Mouse (Mus musculus) layer of hippocampus, adult 2 months (tissue): ENCODE results near the gene Ranbp10. TPM values are rescaled to one million over a fixed set of nuclear protein-coding genes. Genes with fewer than 3 reads are reported as not detected.

ENCODE experiments used
- DNase-seq, 2 experiments: peaks; one replicate each; pipeline ENCODE4 v3.0.0; 2022; ENCODE audit warnings: low spot score in 2 of 2
- H3K27ac ChIP-seq: fragments of 200-600 bp; 2 replicates; pipeline ENCODE4 v1.8.1; 2022
- H3K4me3 ChIP-seq: fragments of 200-600 bp; 2 replicates; pipeline ENCODE4 v1.8.1; 2022; ENCODE audit warnings: mild to moderate bottlenecking
- CTCF ChIP-seq: fragments of 200-600 bp; conservative IDR thresholded peaks from 2 replicates; pipeline ENCODE4 v1.8.1; 2022; ENCODE audit warnings: antibody characterized with exemption, mild to moderate bottlenecking, moderate library complexity
- total RNA-seq, 2 experiments: library from RNA; stranded (reverse); gene quantifications; 2 replicates each; pipeline ENCODE4 v1.2.3; 2021

Ranbp10 gene
- total RNA-seq, 2 experiments from 2014 or later = 25.1 to 27.3 TPM

DNA sequence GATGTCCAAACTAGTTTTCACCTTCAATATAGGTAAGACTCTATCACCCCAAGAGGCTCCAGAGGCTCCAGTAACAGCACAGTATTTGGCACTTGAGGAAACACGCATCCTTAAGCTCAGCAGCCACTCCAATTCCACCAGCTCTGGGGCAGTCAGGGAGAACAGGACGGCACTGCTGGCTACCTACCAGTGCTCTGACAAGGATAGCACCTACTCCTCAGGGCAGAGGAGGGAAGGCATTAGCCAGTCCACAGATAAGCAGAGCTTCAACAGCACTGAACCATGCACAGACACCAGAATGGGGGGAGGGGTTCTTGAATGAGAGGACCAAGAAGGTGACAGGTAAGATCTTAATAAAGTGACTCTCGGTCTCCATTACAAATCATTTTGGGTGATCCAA is 7.5 kb downstream of the Ranbp10 start:
- DNase-seq = no peak
- TF ChIP-seq CTCF = no peak
- Histone ChIP-seq H3K27ac (no peak overlapping the region), H3K4me3 (no peak overlapping the region)

DNA sequence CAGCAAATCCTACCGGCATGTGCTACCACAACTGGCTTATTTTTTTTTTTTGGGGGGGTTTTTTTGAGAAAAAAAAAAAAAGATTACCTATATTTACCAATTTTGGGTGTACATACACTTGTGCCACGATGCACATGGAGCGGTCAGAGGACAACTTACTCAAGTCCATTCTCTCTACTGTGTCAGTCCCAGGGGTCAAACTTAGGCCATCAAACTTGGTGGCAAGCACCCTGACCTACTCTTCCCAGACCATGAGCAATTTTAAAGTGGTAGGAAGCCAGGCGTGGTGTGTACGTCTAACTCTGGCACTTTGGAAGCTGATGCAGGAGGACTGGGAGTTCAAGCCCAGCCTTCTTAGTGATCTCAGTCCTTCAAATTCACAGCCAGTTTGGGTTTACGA is 13.9 kb downstream of the Ranbp10 start:
- H3K4me3 ChIP-seq = no peak overlapping the region
- DNase-seq = no peak
- H3K27ac ChIP-seq = no peak overlapping the region
- TF ChIP-seq CTCF = no peak

DNA sequence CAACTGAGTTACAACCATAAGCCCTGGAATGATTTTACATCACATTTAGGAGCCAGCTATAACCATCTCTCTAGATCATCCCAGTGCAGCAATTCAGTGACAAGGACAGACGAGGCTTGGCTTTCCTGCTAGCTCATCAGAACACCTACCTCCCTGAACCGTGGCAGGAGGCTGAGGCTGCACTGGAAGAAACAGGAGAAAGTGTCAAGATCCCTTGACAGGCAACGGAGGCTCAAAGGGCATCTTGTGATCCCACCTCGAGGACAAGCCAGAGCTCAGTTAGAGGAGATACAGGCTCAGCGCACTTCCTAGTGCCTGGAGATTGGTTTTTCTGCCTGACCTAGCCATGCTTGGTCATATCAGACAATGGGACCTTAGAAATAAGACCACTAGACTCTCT is 14.6 kb downstream of the Ranbp10 start:
- Histone ChIP-seq H3K4me3 (no peak overlapping the region), H3K27ac (no peak overlapping the region)
- no peak for TF ChIP-seq CTCF
- no peak for DNase-seq

GRCm38 (mm10) chr8:105811543-105811942 is 15.6 kb downstream of the Ranbp10 start:
- H3K4me3 ChIP-seq = no peak overlapping the region
- no peak for TF ChIP-seq CTCF
- peak overlapping the region; percentile 62 for H3K27ac ChIP-seq
- no peak for DNase-seq

GRCm38 (mm10) chr8:105811061-105811460 is 16.1 kb downstream of the Ranbp10 start:
- DNase-seq = no peak
- no peak for TF ChIP-seq CTCF
- H3K4me3 ChIP-seq = no peak overlapping the region
- H3K27ac ChIP-seq = peak overlapping the region; percentile 62

GRCm38 (mm10) chr8:105810245-105810786 is 16.8 kb downstream of the Ranbp10 start:
- H3K27ac ChIP-seq = peak overlapping the region; percentile 62; the same call in 1 of the 2 replicates
- DNase-seq = no peak
- H3K4me3 ChIP-seq = no peak overlapping the region
- no peak for TF ChIP-seq CTCF

DNA sequence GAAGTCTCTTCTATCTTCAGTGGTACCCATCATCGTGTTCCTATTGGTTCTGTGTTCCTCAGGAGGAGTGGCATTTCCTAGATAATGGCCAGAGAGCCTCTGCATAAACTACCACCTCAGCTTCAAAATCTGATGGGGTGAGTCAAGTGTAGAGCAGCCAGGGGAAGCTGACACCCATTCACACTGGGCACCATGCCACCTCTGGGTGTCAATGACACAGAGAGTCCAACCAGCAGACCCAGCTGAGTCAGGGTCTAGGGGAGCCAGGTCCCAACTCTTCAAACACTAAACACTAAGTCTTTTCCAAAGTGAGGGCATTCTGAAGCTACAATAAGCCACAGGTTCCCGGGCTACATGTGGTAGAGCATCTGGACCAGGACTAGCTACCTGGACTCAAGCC is 18.7 kb downstream of the Ranbp10 start:
- Histone ChIP-seq H3K27ac (no peak overlapping the region), H3K4me3 (no peak overlapping the region)
- TF ChIP-seq CTCF = no peak
- DNase-seq = no peak

- no peak for DNase-seq
- no peak overlapping the region for H3K4me3 ChIP-seq
- peak overlapping the region; percentile 5; the same call in 1 of the 2 replicates for H3K27ac ChIP-seq
- no peak for TF ChIP-seq CTCF
Measured at GRCm38 (mm10) chr8:105807766-105808165, 19.4 kb downstream of the Ranbp10 start.

- no peak for TF ChIP-seq CTCF
- Histone ChIP-seq H3K27ac (0 out of 2 replicates have a peak overlapping the region, but pooled peaks have one; percentile 53), H3K4me3 (no peak overlapping the region)
- no peak for DNase-seq
Measured at GRCm38 (mm10) chr8:105805964-105806363, 21.2 kb downstream of the Ranbp10 start.

DNA sequence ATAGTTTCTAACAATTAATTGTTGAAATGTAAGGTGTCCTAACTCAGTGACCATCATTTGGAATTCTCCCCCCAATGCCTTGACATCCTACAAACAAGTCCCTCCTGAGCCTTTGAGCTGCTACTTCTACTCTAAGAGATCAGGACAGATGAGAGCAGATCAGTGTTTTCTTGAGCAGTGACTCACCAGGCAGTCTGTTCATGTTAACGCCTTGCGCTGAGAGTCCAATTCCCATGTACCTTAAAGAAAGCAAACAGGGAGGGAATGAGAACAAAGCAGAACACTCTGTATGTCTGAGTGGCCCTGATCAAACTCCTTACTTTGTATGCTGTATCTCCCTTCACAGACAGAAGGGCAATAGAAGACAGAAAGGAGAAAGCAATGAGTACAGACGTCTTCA is 21.8 kb downstream of the Ranbp10 start:
- TF ChIP-seq CTCF = no peak
- DNase-seq = no peak

DNA sequence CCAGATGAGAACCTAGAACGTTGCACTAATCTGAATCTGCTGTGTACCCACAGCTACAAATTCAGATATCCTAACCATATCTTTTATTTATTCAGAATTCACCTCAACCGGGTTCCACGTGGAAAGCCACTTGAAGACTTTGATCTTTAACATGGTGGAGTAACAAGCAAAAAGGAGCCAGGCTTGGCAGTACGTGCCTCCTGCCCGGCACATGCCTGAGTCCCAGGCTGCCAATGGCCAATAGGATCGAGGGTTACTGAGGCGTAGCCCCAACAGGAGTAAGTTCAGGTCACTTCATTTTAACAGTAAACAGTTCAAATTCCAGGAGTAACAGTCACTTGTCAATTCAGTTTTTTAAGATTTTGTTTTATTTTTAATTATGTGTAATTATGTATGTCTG is 22.4 kb downstream of the Ranbp10 start:
- TF ChIP-seq CTCF = no peak
- DNase-seq = no peak
- Histone ChIP-seq H3K4me3 (no peak overlapping the region), H3K27ac (no peak overlapping the region)

More for the DNA sequence above, 21.8 kb downstream of the Ranbp10 start:
- Histone ChIP-seq H3K27ac (peak overlapping the region; percentile 19; the same call in 1 of the 2 replicates), H3K4me3 (no peak overlapping the region)

DNA sequence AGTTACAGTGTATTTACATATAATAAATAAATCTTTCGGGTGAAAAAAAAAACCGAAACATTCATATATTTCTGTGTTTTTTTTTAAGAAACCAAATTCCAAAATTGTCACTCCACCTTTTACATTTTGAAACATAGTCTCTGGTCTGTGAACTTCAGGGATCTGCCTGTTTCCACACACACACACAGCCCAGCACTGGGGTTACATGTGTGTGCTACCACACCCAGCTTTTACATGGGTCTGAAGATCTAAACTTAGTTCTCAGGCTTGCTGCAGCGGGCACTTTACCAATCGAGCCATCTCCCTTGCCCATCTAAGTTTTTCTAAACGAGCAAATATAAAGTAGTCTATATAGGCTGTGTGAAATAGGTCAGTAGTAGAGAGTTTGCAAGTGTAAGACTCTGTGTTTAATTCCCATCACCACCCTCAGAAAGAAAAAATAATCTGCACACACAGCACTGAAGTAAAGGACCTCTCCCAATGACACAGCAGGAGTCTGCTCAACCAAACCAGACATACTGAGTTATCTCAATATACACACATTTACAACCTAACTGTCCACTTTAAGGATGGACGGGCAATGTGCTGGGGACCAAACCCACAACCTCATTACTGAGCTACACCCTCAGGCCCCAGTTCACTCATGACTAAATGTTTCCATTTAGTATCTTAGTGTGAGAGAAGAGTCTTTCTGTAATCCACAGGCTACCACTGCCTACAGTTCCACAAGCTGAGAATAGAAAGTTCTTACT is 25.8 kb downstream of the Ranbp10 start:
- TF ChIP-seq CTCF = no peak
- Histone ChIP-seq H3K27ac (no peak overlapping the region), H3K4me3 (no peak overlapping the region)
- no peak for DNase-seq

GRCm38 (mm10) chr8:105799091-105799812 is 27.9 kb downstream of the Ranbp10 start:
- peak; percentile 41 to 44 for DNase-seq
- Histone ChIP-seq H3K4me3 (no peak overlapping the region), H3K27ac (no peak overlapping the region)
- TF ChIP-seq CTCF = no peak

DNA sequence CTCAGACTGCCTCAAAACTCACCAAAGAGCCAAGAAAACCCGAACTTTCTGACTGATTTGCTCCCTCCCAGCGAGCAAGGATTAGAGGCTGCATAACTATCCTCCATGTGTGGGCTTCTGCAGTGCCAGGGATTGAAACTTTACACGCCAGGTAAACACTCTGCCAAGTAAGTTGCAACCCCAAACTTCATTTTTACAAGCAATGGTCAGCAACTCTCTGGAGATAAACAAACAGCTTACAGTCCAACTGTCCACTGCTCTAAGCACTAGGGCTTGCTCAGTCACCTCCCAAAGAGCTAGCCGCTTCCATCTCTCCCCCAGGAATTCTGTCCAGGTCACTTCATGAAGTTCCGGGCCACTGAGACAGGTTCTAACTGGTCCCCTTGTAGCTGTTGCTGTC is 28.7 kb downstream of the Ranbp10 start:
- Histone ChIP-seq H3K27ac (no peak overlapping the region), H3K4me3 (no peak overlapping the region)
- DNase-seq = no peak
- TF ChIP-seq CTCF = no peak
